ENCODE assay signal across 28 mouse cellular contexts in the genomic region with DNA sequence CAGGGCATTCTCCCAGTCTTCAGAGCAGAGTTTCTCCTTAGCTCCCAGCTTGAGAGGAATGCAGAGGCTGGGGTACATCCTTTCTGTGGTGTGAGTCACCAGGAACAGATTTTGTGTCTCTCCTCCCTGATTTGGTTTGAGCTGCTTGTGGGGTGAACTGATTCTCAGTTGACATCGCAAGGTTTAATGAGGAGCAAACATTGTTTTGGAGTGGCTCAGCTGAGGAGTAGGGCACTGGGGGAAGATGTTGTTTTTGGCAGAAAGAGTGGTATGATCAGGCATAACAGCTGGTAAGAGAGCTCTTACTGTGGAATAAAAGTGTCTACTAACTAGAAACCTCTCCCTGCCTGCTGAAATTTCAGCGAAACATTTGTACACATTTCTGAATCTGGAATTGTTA.
DNase-seq lines count a peak whose midpoint lies in the region; ATAC-seq and TF ChIP-seq lines count a peak whose summit lies in the region.
"Had no signal": no experiment of that assay in that cellular context is flagged by ENCODE, and none has a peak within 500 bp of the region (broad histone marks: within the 10 kb centered on the region; RNA-seq: fewer than 3 reads in every experiment).

No protein-coding gene starts in this region.

- no peak overlapping the region for H3K9ac ChIP-seq in embryonic facial prominence, embryonic 14.5 days (ENCODE audit: low read depth, low read length)
- no peak overlapping the region for H3K9ac ChIP-seq in kidney, postnatal 0 days (ENCODE audit: low read depth, low read length)
- H3K9ac ChIP-seq: embryonic facial prominence, embryonic 12.5 days; forebrain, embryonic 12.5 days; forebrain, embryonic 15.5 days; hindbrain, embryonic 13.5 days; intestine, embryonic 15.5 days had no signal

- H3K4me2 ChIP-seq in embryonic facial prominence, embryonic 14.5 days (ENCODE audit: low read depth, low read length) = no peak overlapping the region
- no peak overlapping the region for H3K4me2 ChIP-seq in kidney, postnatal 0 days (ENCODE audit: low read length)
- H3K4me2 ChIP-seq: embryonic facial prominence, embryonic 12.5 days; forebrain, embryonic 12.5 days; forebrain, embryonic 15.5 days; heart, embryonic 11.5 days; hindbrain, embryonic 13.5 days; intestine, embryonic 15.5 days had no signal

- in situ Hi-C loops in Patski (cut with MboI; ENCODE audit: low pct_unique_long_range_greater_than_20kb) = no loop called here

- H3K27me3 ChIP-seq in embryonic facial prominence, embryonic 14.5 days (replicated peaks; ENCODE audit: control insufficient read depth, insufficient read depth, low read length) = no peaks in the 10 kb centered on the region
- H3K27me3 ChIP-seq in embryonic facial prominence, embryonic 10.5 days (replicated peaks; ENCODE audit: low read depth, poor library complexity, severe bottlenecking) = no peaks in the 10 kb centered on the region
- no peaks in the 10 kb centered on the region for H3K27me3 ChIP-seq in kidney, postnatal 0 days (ENCODE audit: insufficient read depth, low read length)
- H3K27me3 ChIP-seq in Patski = no peaks in the 10 kb centered on the region
- H3K27me3 ChIP-seq: CH12.LX; embryonic facial prominence, embryonic 12.5 days; forebrain, embryonic 12.5 days; forebrain, embryonic 15.5 days; hindbrain, embryonic 13.5 days; intestine, embryonic 15.5 days had no signal

- POLR2A ChIA-PET in Patski (lab: Charles Lee) = no interaction called here

- ATAC-seq in embryonic facial prominence, embryonic 14.5 days (ENCODE audit: low read depth) = no peak
- ATAC-seq in kidney, postnatal 0 days (replicated peaks; ENCODE audit: low FRiP score, low read depth) = no peak
- ATAC-seq in Patski = peak; percentile 99
- ATAC-seq: activated CD4-positive, CD25-positive, alpha-beta regulatory T cell, adult 4 months; forebrain, embryonic 15.5 days; hindbrain, embryonic 16.5 days; intestine, embryonic 15.5 days had no signal

- no peak overlapping the region for H3K27ac ChIP-seq in embryonic facial prominence, embryonic 14.5 days (replicated peaks; ENCODE audit: low read depth, low read length)
- H3K27ac ChIP-seq in embryonic facial prominence, embryonic 10.5 days (replicated peaks) = no peak overlapping the region
- H3K27ac ChIP-seq in kidney, postnatal 0 days = no peak overlapping the region
- H3K27ac ChIP-seq: embryonic facial prominence, embryonic 12.5 days; forebrain, embryonic 12.5 days; forebrain, embryonic 15.5 days; gastrocnemius, adult 2 months; heart, adult 2 months; hindbrain, embryonic 10.5 days; hindbrain, embryonic 13.5 days; intestine, embryonic 15.5 days had no signal

- DNase-seq in embryonic facial prominence, embryonic 14.5 days (ENCODE audit: low spot score) = peak; percentile 19
- DNase-seq in embryonic facial prominence, embryonic 10.5 days (ENCODE audit: low spot score) = no peak
- peak; percentile 5 for DNase-seq in kidney, postnatal 0 days (ENCODE audit: low spot score)
- no peak for DNase-seq in kidney, postnatal 10 days
- DNase-seq in Patski (ENCODE audit: low read depth, low spot score) = peak; percentile 85
- DNase-seq in urinary bladder, postnatal 36 days (ENCODE audit: low spot score in 2 of 2) = no peak
- DNase-seq in ovary, postnatal 14 days (ENCODE audit: low spot score) = no peak
- DNase-seq: adrenal gland, adult 8-10 months; adrenal gland, postnatal 25 days; cerebellum, adult 18-20 months; cerebellum, adult 9-10 months; cerebellum, postnatal 14 days; gastrocnemius, adult 2 months; gastrocnemius, postnatal 14 days; heart, adult 2 months; heart, postnatal 36 days had no signal

- H3K36me3 ChIP-seq in embryonic facial prominence, embryonic 14.5 days (ENCODE audit: control insufficient read depth, insufficient read depth, low read length) = no peaks in the 10 kb centered on the region
- no peaks in the 10 kb centered on the region for H3K36me3 ChIP-seq in embryonic facial prominence, embryonic 10.5 days (replicated peaks)
- no peaks in the 10 kb centered on the region for H3K36me3 ChIP-seq in kidney, postnatal 0 days (ENCODE audit: insufficient read depth, low read length)
- H3K36me3 ChIP-seq: embryonic facial prominence, embryonic 12.5 days; forebrain, embryonic 12.5 days; forebrain, embryonic 15.5 days; G1E; hindbrain, embryonic 10.5 days; hindbrain, embryonic 13.5 days; intestine, embryonic 15.5 days had no signal

- H3K4me3 ChIP-seq in embryonic facial prominence, embryonic 14.5 days (ENCODE audit: low read depth, low read length) = no peak overlapping the region
- H3K4me3 ChIP-seq in embryonic facial prominence, embryonic 10.5 days = no peak overlapping the region
- no peak overlapping the region for H3K4me3 ChIP-seq in kidney, postnatal 0 days (replicated peaks; ENCODE audit: low read depth, low read length)
- H3K4me3 ChIP-seq: embryonic facial prominence, embryonic 12.5 days; erythroblast, embryonic 14.5 days; forebrain, embryonic 12.5 days; forebrain, embryonic 15.5 days; gastrocnemius, adult 2 months; heart, adult 2 months; hindbrain, embryonic 10.5 days; hindbrain, embryonic 13.5 days; intestine, embryonic 15.5 days had no signal

- WGBS in embryonic facial prominence, embryonic 14.5 days = 64% methylated on average over 2 of the region's 2 CpGs
- 89% methylated on average over 2 of the region's 2 CpGs for WGBS in embryonic facial prominence, embryonic 10.5 days
- 47% methylated on average over 2 of the region's 2 CpGs for WGBS in kidney, postnatal 0 days

- CTCF ChIA-PET in Patski (lab: Charles Lee) = interaction anchor here (1.0 to 2.5 kb wide), 6 partner anchors 9 to 46 kb away, joined by 3 to 8 read pairs (median 6); no protein-coding TSS in a partner anchor

- H3K9me3 ChIP-seq in embryonic facial prominence, embryonic 14.5 days (ENCODE audit: control insufficient read depth, low read length) = no peaks in the 10 kb centered on the region
- no peaks in the 10 kb centered on the region for H3K9me3 ChIP-seq in embryonic facial prominence, embryonic 10.5 days
- H3K9me3 ChIP-seq in kidney, postnatal 0 days (replicated peaks; ENCODE audit: low read length) = no peaks in the 10 kb centered on the region
- H3K9me3 ChIP-seq: embryonic facial prominence, embryonic 12.5 days; forebrain, embryonic 12.5 days; forebrain, embryonic 15.5 days; hindbrain, embryonic 10.5 days; hindbrain, embryonic 13.5 days; intestine, embryonic 15.5 days had no signal

- no peak for TF ChIP-seq CTCF in kidney, postnatal 0 days (IDR thresholded peaks at IDR 0.05; ENCODE audit: low read depth)
- TF ChIP-seq CTCF in Patski (IDR thresholded peaks at IDR 0.05) = no peak

- no peaks in the 10 kb centered on the region for H3K4me1 ChIP-seq in embryonic facial prominence, embryonic 14.5 days (ENCODE audit: control insufficient read depth, insufficient read depth, low read length)
- no peaks in the 10 kb centered on the region for H3K4me1 ChIP-seq in embryonic facial prominence, embryonic 10.5 days
- H3K4me1 ChIP-seq in kidney, postnatal 0 days (replicated peaks; ENCODE audit: insufficient read depth, low read length) = no peaks in the 10 kb centered on the region
- H3K4me1 ChIP-seq: embryonic facial prominence, embryonic 12.5 days; forebrain, embryonic 15.5 days; hindbrain, embryonic 13.5 days; intestine, embryonic 15.5 days had no signal

Comparison
In these comparisons a context has a peak if more than half of its experiments do, and no peak if none do; other contexts are left out.
1. DNase-seq: peak in embryonic facial prominence, embryonic 14.5 days (single experiment), kidney, postnatal 0 days (single experiment) and Patski (single experiment); none in embryonic facial prominence, embryonic 10.5 days (single experiment), kidney, postnatal 10 days (single experiment), urinary bladder, postnatal 36 days (0 of 2) and ovary, postnatal 14 days (single experiment).